Mouse (Mus musculus): ENCODE results near the gene Zfp61.

GRCm38 (mm10) chr7:24298635-24298972, 2.4 kb downstream of the Zfp61 start:
- TF ChIP-seq ZC3H11A (IDR thresholded peaks at IDR 0.05; ENCODE audit: borderline replicate concordance, low read depth, low read length) = no peak
- no peak for TF ChIP-seq HCFC1 (IDR thresholded peaks at IDR 0.05; ENCODE audit: borderline replicate concordance, insufficient read depth, low read length)
- no peak for TF ChIP-seq MAFK (IDR thresholded peaks at IDR 0.05; ENCODE audit: insufficient read depth, low read depth, low read length)
- no peak for TF ChIP-seq CHD2 (IDR thresholded peaks at IDR 0.05; ENCODE audit: low read depth, low read length)
